Mouse (Mus musculus) embryonic facial prominence, embryonic 13.5 days (tissue): ENCODE measurements around the gene 4931422A03Rik. TPM values are rescaled to one million over a fixed set of nuclear protein-coding genes. Genes with fewer than 3 reads are reported as not detected.

Experiments used
- ATAC-seq: fragments of 200-750 bp; cut with Nextera tagmentation; 2 replicates; pipeline ENCODE4 v1.8.0; 2017; ENCODE audit warnings: low read depth; ENCODE audit not compliant: insufficient number of reproducible peaks, insufficient read depth, low FRiP score, low TSS enrichment
- H3K27ac ChIP-seq: fragments of 300-500 bp; sonication (generic); 2 replicates; pipeline ENCODE4 v1.5.1; 2015; ENCODE audit warnings: moderate library complexity, mild to moderate bottlenecking, inconsistent platforms
- H3K27me3 ChIP-seq: fragments of 300-500 bp; sonication (generic); 2 replicates; pipeline ENCODE4 v1.6.1; 2015; ENCODE audit warnings: mild to moderate bottlenecking, inconsistent platforms
- H3K36me3 ChIP-seq: fragments of 300-500 bp; sonication (generic); 2 replicates; pipeline ENCODE4 v1.6.1; 2015; ENCODE audit warnings: mild to moderate bottlenecking, inconsistent platforms
- H3K4me1 ChIP-seq: fragments of 300-500 bp; sonication (generic); 2 replicates; pipeline ENCODE4 v1.6.1; 2015; ENCODE audit warnings: inconsistent platforms
- H3K4me2 ChIP-seq: fragments of 300-500 bp; sonication (generic); 2 replicates; pipeline ENCODE4 v1.6.1; 2015; ENCODE audit warnings: moderate library complexity, mild to moderate bottlenecking, inconsistent platforms
- H3K4me3 ChIP-seq: fragments of 300-500 bp; sonication (generic); 2 replicates; pipeline ENCODE4 v1.5.1; 2015; ENCODE audit warnings: mild to moderate bottlenecking, inconsistent platforms
- H3K9ac ChIP-seq: fragments of 300-500 bp; sonication (generic); 2 replicates; pipeline ENCODE4 v1.6.1; 2015; ENCODE audit warnings: mild to moderate bottlenecking, inconsistent platforms
- H3K9me3 ChIP-seq: fragments of 300-500 bp; sonication (generic); 2 replicates; pipeline ENCODE4 v1.6.1; 2016; ENCODE audit warnings: inconsistent platforms
- WGBS: fragments of 180-500 bp; shearing (Covaris S2); methylation state at CpG from one replicate; pipeline ENCODE4 v1.1.7; 2015; ENCODE audit warnings: mixed read lengths; 5-methylcytosine and 5-hydroxymethylcytosine counted together
- polyA plus RNA-seq: library from polyadenylated mRNA; unstranded; fragments of >200 nt; fragmentation: Nextera tagmentation; extraction: Ambion mirVana; gene quantifications from 2 replicates; pipeline ENCODE4 v1.2.1, GENCODE M21; 2015

The 4931422A03Rik gene
- polyA plus RNA-seq, 1 experiment from 2014 or later = 3.1 TPM

DNA sequence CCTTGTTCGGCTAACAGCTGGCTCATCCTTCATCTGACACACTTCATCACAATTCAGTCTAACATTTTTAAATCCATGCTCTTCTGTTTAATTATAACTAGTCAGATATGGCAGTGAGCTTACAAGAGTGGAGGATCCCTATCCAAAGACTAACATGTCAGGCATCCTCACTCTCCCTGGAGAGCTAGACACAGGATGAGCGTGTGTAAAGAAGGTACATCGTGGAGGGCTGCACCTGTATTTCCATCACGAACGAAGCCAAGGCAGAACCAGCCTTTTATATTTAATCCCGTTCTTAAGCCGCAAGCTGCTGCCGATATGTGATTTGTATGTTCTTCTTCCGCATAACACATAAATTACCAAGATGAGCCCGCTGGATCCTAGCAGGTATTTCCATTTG, 45.0 kb downstream of the 4931422A03Rik start:
- Histone ChIP-seq H3K27ac (no peak overlapping the region), H3K36me3 (no peaks in the 10 kb centered on the region), H3K27me3 (peaks cover 4% of the 10 kb centered on the region; the same call in 1 of the 2 replicates), H3K4me3 (no peak overlapping the region), H3K9me3 (no peaks in the 10 kb centered on the region), H3K9ac (no peak overlapping the region), H3K4me2 (no peak overlapping the region), H3K4me1 (no peaks in the 10 kb centered on the region)
- WGBS = 88% methylated on average over 10 of the region's 10 CpGs
- no peak for ATAC-seq

DNA sequence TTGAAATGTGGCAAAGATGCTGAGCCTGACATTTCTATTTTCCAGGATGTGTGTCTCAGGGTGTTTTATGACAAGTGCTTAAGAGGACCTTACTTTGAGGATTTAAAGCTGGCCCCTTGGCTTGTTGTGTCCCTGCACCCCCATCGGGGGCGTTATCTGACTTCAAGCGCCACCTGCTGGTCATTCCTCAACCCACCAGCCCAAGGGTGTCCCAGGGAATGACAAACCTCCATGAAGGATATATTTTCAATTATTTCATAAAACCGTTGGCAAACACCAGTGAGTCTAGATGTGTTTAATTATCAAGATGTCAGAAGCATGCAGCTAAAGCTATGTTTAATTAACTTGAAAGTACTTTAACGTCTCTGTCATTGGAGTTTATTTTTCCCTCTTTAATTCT, 45.9 kb downstream of the 4931422A03Rik start:
- no peak overlapping the region for H3K4me3 ChIP-seq
- 6% methylated on average over 5 of the region's 5 CpGs for WGBS
- H3K9ac ChIP-seq = no peak overlapping the region
- no peak for ATAC-seq
- no peaks in the 10 kb centered on the region for H3K9me3 ChIP-seq
- no peak overlapping the region for H3K27ac ChIP-seq
- no peak overlapping the region for H3K4me2 ChIP-seq
- H3K27me3 ChIP-seq = peaks cover 4% of the 10 kb centered on the region; the same call in 1 of the 2 replicates
- no peaks in the 10 kb centered on the region for H3K4me1 ChIP-seq
- no peaks in the 10 kb centered on the region for H3K36me3 ChIP-seq

DNA sequence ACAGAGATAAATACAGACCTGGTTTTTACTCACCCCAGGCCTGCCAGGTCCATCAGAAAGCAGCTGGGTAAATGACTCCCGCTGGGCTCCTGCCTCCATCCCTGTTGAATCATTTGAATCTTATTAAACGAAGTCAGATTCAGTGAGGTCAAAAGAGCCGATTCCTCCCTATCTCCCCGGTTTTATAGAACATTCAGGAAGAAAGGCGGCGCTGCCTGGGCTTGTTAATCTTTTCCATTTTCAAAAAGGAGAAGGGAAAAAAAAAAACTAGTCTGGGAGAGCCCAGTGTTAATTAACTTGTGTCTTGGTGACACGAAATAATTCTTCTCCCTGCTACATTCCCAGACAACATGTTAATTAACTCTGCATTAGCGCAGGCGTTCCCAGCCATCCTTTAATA, 50.4 kb downstream of the 4931422A03Rik start:
- no peak overlapping the region for H3K4me3 ChIP-seq
- H3K4me2 ChIP-seq = no peak overlapping the region
- no peaks in the 10 kb centered on the region for H3K9me3 ChIP-seq
- H3K4me1 ChIP-seq = no peaks in the 10 kb centered on the region
- 55% methylated on average over 9 of the region's 9 CpGs for WGBS
- peaks cover 12% of the 10 kb centered on the region for H3K27me3 ChIP-seq
- no peak overlapping the region for H3K27ac ChIP-seq
- H3K36me3 ChIP-seq = no peaks in the 10 kb centered on the region
- no peak for ATAC-seq
- no peak overlapping the region for H3K9ac ChIP-seq

DNA sequence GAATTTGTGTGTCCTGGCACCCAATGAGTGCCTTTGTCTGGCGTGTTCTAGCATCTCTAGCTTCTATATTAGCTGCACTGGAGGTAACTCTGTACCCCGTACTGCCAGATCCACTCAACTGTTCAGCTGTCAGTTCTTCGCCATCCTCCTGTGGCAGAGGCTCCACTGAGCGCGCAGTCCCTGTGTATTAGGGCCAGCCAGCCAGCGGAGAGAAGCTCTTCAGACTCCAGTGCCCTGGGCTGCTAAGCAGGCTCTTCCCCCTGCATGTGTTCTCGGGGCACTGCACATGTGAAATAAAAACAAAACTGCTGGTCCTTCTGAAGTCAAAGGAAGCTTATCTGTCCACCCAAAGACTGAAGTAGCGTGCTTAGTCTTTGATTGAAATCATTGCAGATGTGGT, 50.9 kb downstream of the 4931422A03Rik start:
- Histone ChIP-seq H3K4me2 (no peak overlapping the region), H3K27me3 (peaks cover 17% of the 10 kb centered on the region), H3K4me3 (no peak overlapping the region), H3K36me3 (no peaks in the 10 kb centered on the region), H3K9me3 (no peaks in the 10 kb centered on the region), H3K27ac (no peak overlapping the region), H3K9ac (no peak overlapping the region), H3K4me1 (no peaks in the 10 kb centered on the region)
- WGBS = 67% methylated on average over 8 of the region's 8 CpGs
- no peak for ATAC-seq

GRCm38 (mm10) chr2:103975904-103976303, 52.3 kb downstream of the 4931422A03Rik start:
- ATAC-seq = no peak
- WGBS = 76% methylated on average over 7 of the region's 7 CpGs
- Histone ChIP-seq H3K27ac (no peak overlapping the region), H3K4me3 (no peak overlapping the region), H3K36me3 (no peaks in the 10 kb centered on the region), H3K9me3 (no peaks in the 10 kb centered on the region), H3K27me3 (peaks cover 30% of the 10 kb centered on the region), H3K4me1 (peaks cover 5% of the 10 kb centered on the region), H3K4me2 (no peak overlapping the region), H3K9ac (no peak overlapping the region)

DNA sequence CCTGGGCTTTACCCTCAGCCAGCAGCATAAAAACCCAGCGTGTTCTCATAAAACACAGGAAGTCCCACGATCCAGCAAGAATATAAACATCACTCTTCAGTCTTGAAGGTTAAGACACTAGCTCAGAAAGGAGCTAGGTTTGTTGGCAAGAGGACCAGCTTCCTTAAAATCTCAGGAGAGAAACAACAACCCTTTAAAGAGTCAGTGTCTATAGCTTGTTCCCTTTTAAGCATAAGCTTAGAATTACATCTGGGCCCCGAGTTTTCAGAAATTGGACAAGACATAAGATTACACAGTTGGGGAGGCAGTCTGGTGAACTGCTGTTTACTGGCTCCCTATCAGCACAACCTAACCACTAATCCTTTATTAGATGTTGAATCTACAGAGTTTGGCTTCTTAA, 56.3 kb downstream of the 4931422A03Rik start:
- Histone ChIP-seq H3K4me1 (peaks cover 18% of the 10 kb centered on the region), H3K27ac (no peak overlapping the region), H3K4me3 (no peak overlapping the region), H3K4me2 (peak overlapping the region; percentile 20; the same call in 1 of the 2 replicates), H3K36me3 (no peaks in the 10 kb centered on the region), H3K9me3 (no peaks in the 10 kb centered on the region), H3K9ac (no peak overlapping the region), H3K27me3 (peaks cover 67% of the 10 kb centered on the region)
- ATAC-seq = no peak
- WGBS = 20% methylated on average over 3 of the region's 3 CpGs

DNA sequence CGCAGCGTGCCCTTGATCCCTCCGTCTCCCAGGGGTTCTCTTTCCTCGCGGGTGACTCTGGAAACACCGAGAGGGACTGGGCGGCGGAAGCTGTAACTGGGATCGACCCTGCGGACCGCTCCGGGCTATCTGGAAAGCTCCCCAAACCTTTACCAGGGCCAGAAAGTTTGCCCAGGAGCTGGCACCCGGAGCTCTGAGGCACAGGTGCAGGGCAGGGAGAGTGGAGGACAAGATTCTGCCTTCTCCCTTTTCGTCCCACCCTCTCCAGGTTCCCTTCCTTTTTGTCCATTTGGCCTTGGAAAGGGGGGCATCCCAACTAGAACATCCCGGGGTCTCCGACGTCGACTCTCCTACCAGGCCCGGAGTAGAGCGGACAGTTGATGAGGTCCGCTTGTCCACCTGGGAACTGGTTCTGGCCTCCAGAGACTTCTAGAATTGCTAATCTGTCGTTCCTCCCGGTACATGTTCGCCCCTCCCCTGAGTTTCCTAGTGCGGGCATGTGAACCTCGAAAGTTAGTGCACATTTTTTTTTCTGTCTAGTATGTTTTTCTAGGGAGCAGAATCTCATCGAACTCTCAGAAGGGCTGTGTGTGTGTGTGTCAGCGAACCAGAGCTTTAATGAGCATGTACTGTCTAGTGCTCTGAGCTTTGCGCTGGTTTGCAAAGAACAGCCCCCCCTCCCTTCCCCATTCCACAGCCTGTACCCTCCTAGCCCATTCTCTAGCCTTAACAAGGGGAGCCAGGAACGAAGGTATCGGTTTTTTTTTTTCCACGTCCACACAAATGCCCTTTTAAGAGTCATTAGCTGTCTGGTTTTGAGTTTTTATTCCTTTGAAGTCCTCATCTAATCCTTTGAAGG, 57.1 kb downstream of the 4931422A03Rik start:
- no peaks in the 10 kb centered on the region for H3K36me3 ChIP-seq
- H3K9ac ChIP-seq = peak overlapping the region; percentile 75
- 2% methylated on average over 32 of the region's 32 CpGs for WGBS
- peaks cover 18% of the 10 kb centered on the region for H3K4me1 ChIP-seq
- peak overlapping the region; percentile 73 for H3K4me3 ChIP-seq
- H3K9me3 ChIP-seq = no peaks in the 10 kb centered on the region
- peaks cover 75% of the 10 kb centered on the region for H3K27me3 ChIP-seq
- no peak overlapping the region for H3K27ac ChIP-seq
- ATAC-seq = no peak
- peak overlapping the region; percentile 98 for H3K4me2 ChIP-seq

GRCm38 (mm10) chr2:103970041-103970790, 57.9 kb downstream of the 4931422A03Rik start:
- no peaks in the 10 kb centered on the region for H3K9me3 ChIP-seq
- H3K9ac ChIP-seq = peak overlapping the region; percentile 75
- H3K27ac ChIP-seq = peak overlapping the region; percentile 33; the same call in 1 of the 2 replicates
- H3K4me2 ChIP-seq = peak overlapping the region; percentile 98
- peak; percentile 43; the same call in 1 of the 2 replicates for ATAC-seq
- H3K4me3 ChIP-seq = peak overlapping the region; percentile 73
- under 1% methylated on average over 70 of the region's 79 CpGs for WGBS
- peaks cover 79% of the 10 kb centered on the region for H3K27me3 ChIP-seq
- H3K4me1 ChIP-seq = peaks cover 18% of the 10 kb centered on the region
- H3K36me3 ChIP-seq = no peaks in the 10 kb centered on the region

DNA sequence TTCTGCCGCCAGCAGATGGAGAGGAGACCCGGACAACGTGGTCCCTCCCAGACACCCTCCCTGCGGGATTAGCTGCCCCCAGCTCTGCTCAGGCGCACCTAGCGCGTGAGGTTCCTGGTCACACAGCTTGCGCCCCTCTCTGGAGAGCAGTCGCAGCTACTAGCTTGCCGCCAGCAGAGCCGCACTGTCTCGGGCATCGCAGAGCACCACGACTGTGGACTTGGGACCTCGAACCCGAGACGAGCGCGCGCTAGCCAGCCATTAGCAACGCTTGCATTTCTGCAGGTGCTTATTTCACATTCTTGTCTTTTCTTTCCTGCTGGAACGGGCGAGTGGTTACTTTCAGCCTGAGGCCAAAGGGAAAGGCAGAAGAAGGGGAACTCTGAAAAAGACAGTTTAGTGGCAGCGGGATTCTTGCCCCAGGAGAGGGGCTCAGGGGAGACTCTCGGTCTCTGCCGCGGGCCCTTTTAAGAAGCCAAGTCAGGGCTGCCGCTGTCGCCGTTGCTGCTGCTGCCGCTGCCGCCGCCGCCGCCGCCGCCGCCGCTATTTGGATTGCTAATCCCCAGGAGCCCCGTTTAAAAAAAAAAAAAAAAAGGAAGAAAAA, 58.6 kb downstream of the 4931422A03Rik start:
- 0 out of 2 replicates have a peak, but pooled peaks have one; percentile 59 for ATAC-seq
- Histone ChIP-seq H3K36me3 (no peaks in the 10 kb centered on the region), H3K27ac (peak overlapping the region; percentile 33)

DNA sequence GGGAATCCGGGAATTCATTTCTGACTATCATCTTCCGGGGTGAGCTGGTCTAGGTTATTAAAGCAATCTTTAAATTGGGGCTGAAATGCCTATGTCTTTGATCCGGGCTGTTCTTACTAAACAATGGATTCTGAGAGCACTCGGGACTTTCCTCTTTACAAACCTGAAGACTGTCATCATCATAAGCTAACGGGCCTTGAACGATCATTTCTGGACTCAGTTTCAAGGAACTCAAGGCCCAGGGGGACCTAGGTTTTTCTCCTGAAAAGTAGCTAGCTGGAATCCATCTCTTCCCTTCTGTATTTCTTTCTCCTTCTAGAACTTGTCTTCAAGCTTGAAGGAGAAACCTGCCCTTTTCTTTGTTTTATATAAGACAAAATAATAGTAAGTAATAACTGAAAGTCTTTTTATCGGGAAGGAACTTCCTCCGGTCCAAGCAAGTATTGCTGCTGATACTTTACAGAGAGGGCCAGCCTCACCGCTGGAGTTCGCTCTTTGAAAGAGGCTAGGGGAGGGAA, 59.2 kb downstream of the 4931422A03Rik start:
- 15% methylated on average over 10 of the region's 10 CpGs for WGBS
- no peak for ATAC-seq

More for the DNA sequence above, 58.6 kb downstream of the 4931422A03Rik start:
- Histone ChIP-seq H3K27me3 (peaks cover 77% of the 10 kb centered on the region), H3K4me3 (peak overlapping the region; percentile 73), H3K9ac (peak overlapping the region; percentile 75), H3K4me1 (peaks cover 18% of the 10 kb centered on the region), H3K9me3 (no peaks in the 10 kb centered on the region), H3K4me2 (peak overlapping the region; percentile 98)
- under 1% methylated on average over 40 of the region's 40 CpGs for WGBS

DNA sequence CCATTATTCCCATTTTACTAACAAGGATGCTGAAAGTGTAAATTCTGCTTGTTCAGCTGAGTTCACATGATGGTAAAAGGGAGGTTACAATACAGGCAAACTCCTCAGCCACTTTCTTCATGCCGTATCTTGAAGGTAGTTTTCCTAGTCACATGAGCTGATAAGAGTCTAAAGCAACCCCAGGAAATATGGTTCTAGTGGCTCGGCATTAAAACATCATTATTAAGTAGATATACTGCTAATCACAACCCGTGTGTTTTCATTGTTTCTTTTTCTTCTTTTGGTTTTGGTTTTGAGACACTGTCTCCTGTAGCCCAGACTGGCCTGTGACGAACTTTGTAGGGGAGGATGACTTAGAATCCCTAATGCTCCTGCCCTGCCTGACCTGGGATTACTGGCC, 60.0 kb downstream of the 4931422A03Rik start:
- WGBS = 62% methylated on average over 4 of the region's 4 CpGs
- no peak for ATAC-seq
- Histone ChIP-seq H3K27me3 (peaks cover 71% of the 10 kb centered on the region), H3K4me2 (no peak overlapping the region), H3K27ac (no peak overlapping the region), H3K4me1 (peaks cover 18% of the 10 kb centered on the region), H3K9ac (no peak overlapping the region), H3K36me3 (no peaks in the 10 kb centered on the region), H3K9me3 (no peaks in the 10 kb centered on the region), H3K4me3 (no peak overlapping the region)

More for the DNA sequence above, 59.2 kb downstream of the 4931422A03Rik start:
- peaks cover 76% of the 10 kb centered on the region for H3K27me3 ChIP-seq
- peaks cover 18% of the 10 kb centered on the region for H3K4me1 ChIP-seq
- H3K36me3 ChIP-seq = no peaks in the 10 kb centered on the region
- peak overlapping the region; percentile 98 for H3K4me2 ChIP-seq
- peak overlapping the region; percentile 73 for H3K4me3 ChIP-seq
- peak overlapping the region; percentile 75; the same call in 1 of the 2 replicates for H3K9ac ChIP-seq
- 0 out of 2 replicates have a peak overlapping the region, but pooled peaks have one; percentile 33 for H3K27ac ChIP-seq
- H3K9me3 ChIP-seq = no peaks in the 10 kb centered on the region
